8 mouse cellular contexts compared by ENCODE assay signal in the genomic region with DNA sequence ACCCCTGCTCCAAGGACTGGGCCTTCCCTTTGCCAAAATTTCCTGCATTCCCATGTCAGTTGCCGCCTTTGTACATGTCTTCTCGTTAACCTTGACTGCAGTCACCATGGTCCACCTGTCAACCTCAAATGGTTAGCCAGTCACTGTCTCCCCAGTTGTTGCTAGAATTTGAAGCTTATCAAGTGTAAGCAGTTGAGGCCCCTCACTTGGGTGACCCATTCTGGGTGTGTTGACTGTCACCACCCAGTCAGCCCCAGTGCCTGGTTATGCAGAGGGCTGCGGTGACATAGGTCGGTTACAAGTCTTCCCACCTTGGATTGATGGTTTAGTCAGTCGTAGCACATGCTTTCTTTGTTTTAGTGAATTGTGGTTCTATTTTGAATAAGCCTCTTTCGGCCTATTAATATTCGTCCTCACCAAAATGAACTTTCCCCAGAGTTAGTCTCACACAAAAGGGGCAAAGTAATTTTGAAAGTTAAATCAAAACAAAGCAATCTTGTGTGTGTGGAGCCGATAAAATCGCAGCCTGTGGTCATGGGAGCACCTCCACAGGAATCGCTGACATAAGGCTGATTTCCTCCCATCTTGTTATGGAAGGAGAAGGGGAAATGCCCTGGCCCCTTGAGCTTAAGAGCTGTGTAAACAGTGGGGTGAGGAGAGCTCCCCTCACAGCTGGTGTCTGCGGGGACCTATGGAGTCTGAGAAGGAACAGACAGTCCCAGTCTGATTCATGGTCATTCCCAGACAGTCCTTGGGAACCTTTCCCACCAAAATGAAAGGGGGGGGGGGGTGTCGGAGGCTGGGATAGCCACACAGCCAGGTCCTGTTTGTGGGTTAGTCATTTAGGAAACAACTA. TPM values are rescaled to one million over a fixed set of nuclear protein-coding genes. Genes with fewer than 3 reads are reported as not detected.
DNase-seq lines count a peak whose midpoint lies in the region; ATAC-seq lines count a peak whose summit lies in the region.
"Had no signal": no experiment of that assay in that cellular context is flagged by ENCODE, and none has a peak within 500 bp of the region (broad histone marks: within the 10 kb centered on the region; RNA-seq: fewer than 3 reads in every experiment).

No protein-coding gene starts in this region.

- peaks cover 92% of the 10 kb centered on the region for H3K4me1 ChIP-seq in heart, embryonic 13.5 days
- peaks cover 11% of the 10 kb centered on the region for H3K4me1 ChIP-seq in midbrain, embryonic 12.5 days
- peaks cover 10% of the 10 kb centered on the region for H3K4me1 ChIP-seq in midbrain, embryonic 16.5 days (ENCODE audit: control insufficient read depth, insufficient read depth, low read length)
- peaks cover 32% of the 10 kb centered on the region for H3K4me1 ChIP-seq in intestine, embryonic 16.5 days (ENCODE audit: control insufficient read depth, insufficient read depth, low read length)

- no peak for ATAC-seq in heart, embryonic 13.5 days (ENCODE audit: extremely low read depth, insufficient number of reproducible peaks, low FRiP score, low TSS enrichment)
- ATAC-seq in midbrain, embryonic 12.5 days (ENCODE audit: low FRiP score, low read depth): no peak
- no peak for ATAC-seq in midbrain, embryonic 16.5 days
- peak; percentile 45 for ATAC-seq in intestine, embryonic 16.5 days

- no peak overlapping the region for H3K9ac ChIP-seq in heart, embryonic 13.5 days
- no peak overlapping the region for H3K9ac ChIP-seq in midbrain, embryonic 12.5 days (replicated peaks)
- H3K9ac ChIP-seq in midbrain, embryonic 16.5 days (ENCODE audit: low read depth, low read length): no peak overlapping the region
- no peak overlapping the region for H3K9ac ChIP-seq in intestine, embryonic 16.5 days (ENCODE audit: low read depth, low read length)
- H3K9ac ChIP-seq: hindbrain, embryonic 15.5 days had no signal

- H3K27ac ChIP-seq in heart, embryonic 13.5 days (replicated peaks): 0 out of 2 replicates have a peak overlapping the region, but pooled peaks have one; percentile 3
- H3K27ac ChIP-seq in midbrain, embryonic 12.5 days (replicated peaks): 0 out of 2 replicates have a peak overlapping the region, but pooled peaks have one; percentile 6
- H3K27ac ChIP-seq in midbrain, embryonic 16.5 days (ENCODE audit: low read length): no peak overlapping the region
- H3K27ac ChIP-seq in intestine, embryonic 16.5 days (ENCODE audit: low read length): no peak overlapping the region
- H3K27ac ChIP-seq: hindbrain, embryonic 15.5 days had no signal

- DNase-seq in heart, adult 9 months (ENCODE audit: low spot score in 2 of 2): no peak
- DNase-seq in right cerebral cortex, postnatal 36 days (ENCODE audit: low spot score in 2 of 2): no peak
- DNase-seq in cerebellum, adult 8-10 months: no peak

- no peaks in the 10 kb centered on the region for H3K9me3 ChIP-seq in heart, embryonic 13.5 days
- H3K9me3 ChIP-seq in midbrain, embryonic 12.5 days: no peaks in the 10 kb centered on the region
- no peaks in the 10 kb centered on the region for H3K9me3 ChIP-seq in midbrain, embryonic 16.5 days (replicated peaks; ENCODE audit: control insufficient read depth, low read length, poor library complexity, severe bottlenecking)
- no peaks in the 10 kb centered on the region for H3K9me3 ChIP-seq in intestine, embryonic 16.5 days (ENCODE audit: control insufficient read depth, low read length)
- H3K9me3 ChIP-seq: hindbrain, embryonic 15.5 days had no signal

- H3K27me3 ChIP-seq in heart, embryonic 13.5 days (replicated peaks): no peaks in the 10 kb centered on the region
- H3K27me3 ChIP-seq in midbrain, embryonic 12.5 days: no peaks in the 10 kb centered on the region
- H3K27me3 ChIP-seq in midbrain, embryonic 16.5 days (ENCODE audit: control insufficient read depth, insufficient read depth, low read depth, low read length): no peaks in the 10 kb centered on the region
- no peaks in the 10 kb centered on the region for H3K27me3 ChIP-seq in intestine, embryonic 16.5 days (replicated peaks; ENCODE audit: control insufficient read depth, insufficient read depth, low read length)
- H3K27me3 ChIP-seq: hindbrain, embryonic 15.5 days had no signal

- no peak overlapping the region for H3K4me2 ChIP-seq in heart, embryonic 13.5 days
- H3K4me2 ChIP-seq in midbrain, embryonic 12.5 days (replicated peaks): no peak overlapping the region
- H3K4me2 ChIP-seq in midbrain, embryonic 16.5 days (ENCODE audit: low read length): no peak overlapping the region
- H3K4me2 ChIP-seq in intestine, embryonic 16.5 days (ENCODE audit: low read depth, low read length): no peak overlapping the region
- H3K4me2 ChIP-seq: hindbrain, embryonic 15.5 days had no signal

- H3K4me3 ChIP-seq in heart, embryonic 13.5 days: no peak overlapping the region
- H3K4me3 ChIP-seq in midbrain, embryonic 12.5 days: no peak overlapping the region
- H3K4me3 ChIP-seq in midbrain, embryonic 16.5 days (ENCODE audit: low read depth, low read length): no peak overlapping the region
- no peak overlapping the region for H3K4me3 ChIP-seq in intestine, embryonic 16.5 days (ENCODE audit: low read length)
- H3K4me3 ChIP-seq: hindbrain, embryonic 15.5 days had no signal

- 60% methylated on average over 12 of the region's 12 CpGs for WGBS in heart, embryonic 13.5 days
- 82% methylated on average over 12 of the region's 12 CpGs for WGBS in midbrain, embryonic 12.5 days
- 83% methylated on average over 12 of the region's 12 CpGs for WGBS in midbrain, embryonic 16.5 days
- 57% methylated on average over 12 of the region's 12 CpGs for WGBS in intestine, embryonic 16.5 days

- peaks cover 35% of the 10 kb centered on the region for H3K36me3 ChIP-seq in heart, embryonic 13.5 days
- H3K36me3 ChIP-seq in midbrain, embryonic 12.5 days: peaks cover 27% of the 10 kb centered on the region
- H3K36me3 ChIP-seq in midbrain, embryonic 16.5 days (ENCODE audit: control insufficient read depth, insufficient read depth, low read length): no peaks in the 10 kb centered on the region
- H3K36me3 ChIP-seq in intestine, embryonic 16.5 days (ENCODE audit: control insufficient read depth, insufficient read depth, low read length): no peaks in the 10 kb centered on the region; the same call in 1 of the 2 replicates
- H3K36me3 ChIP-seq: hindbrain, embryonic 15.5 days had no signal

RNA-seq across cellular contexts. Expression of a gene that starts 30.9 kb away (rescaled TPM):
- polyA plus RNA-seq in heart, embryonic 13.5 days (2015; fragmentation: Nextera tagmentation; extraction: Ambion mirVana): 13.5 and 15.4 TPM in 2 replicates
- polyA plus RNA-seq in midbrain, embryonic 12.5 days (2016; fragmentation: Nextera tagmentation; extraction: Ambion mirVana): 21.6 and 24.7 TPM in 2 replicates
- polyA plus RNA-seq in midbrain, embryonic 16.5 days (2015; fragmentation: Nextera tagmentation; extraction: Ambion mirVana): 7.4 and 9.4 TPM in 2 replicates
- 10.0 and 10.6 TPM in 2 replicates for polyA plus RNA-seq in intestine, embryonic 16.5 days (2015; fragmentation: Nextera tagmentation; extraction: Ambion mirVana)

Comparison
In these comparisons a context has a peak if more than half of its experiments do, and no peak if none do; other contexts are left out.
1. H3K27ac ChIP-seq: peak in heart, embryonic 13.5 days (single experiment) and midbrain, embryonic 12.5 days (single experiment); none in midbrain, embryonic 16.5 days (single experiment) and intestine, embryonic 16.5 days (single experiment).